Mouse (Mus musculus) forebrain, embryonic 16.5 days (tissue): ENCODE data around the gene Fat3. TPM values are rescaled to one million over a fixed set of nuclear protein-coding genes. Genes with fewer than 3 reads are reported as not detected.

Source experiments
- ATAC-seq: fragments of 200-750 bp; cut with Nextera tagmentation; 2 replicates; pipeline ENCODE4 v1.8.0; 2017; ENCODE audit warnings: mild to moderate bottlenecking, moderate library complexity
- H3K27ac ChIP-seq: fragments of 300-500 bp; sonication (generic); 2 replicates; pipeline ENCODE4 v1.5.1; 2014; ENCODE audit warnings: low read length, control low read depth
- H3K27me3 ChIP-seq: fragments of 300-500 bp; sonication (generic); replicated peaks from 2 replicates; pipeline ENCODE4 v1.6.1; 2014; ENCODE audit warnings: low read length; ENCODE audit not compliant: control insufficient read depth, insufficient read depth
- H3K36me3 ChIP-seq: fragments of 300-500 bp; sonication (generic); 2 replicates; pipeline ENCODE4 v1.6.1; 2014; ENCODE audit not compliant: control insufficient read depth, insufficient read depth
- H3K4me1 ChIP-seq: fragments of 300-500 bp; sonication (generic); replicated peaks from 2 replicates; pipeline ENCODE4 v1.6.1; 2014; ENCODE audit warnings: low read length; ENCODE audit not compliant: control insufficient read depth, insufficient read depth
- H3K4me2 ChIP-seq: fragments of 300-500 bp; sonication (generic); 2 replicates; pipeline ENCODE4 v1.6.1; 2014; ENCODE audit warnings: mild to moderate bottlenecking, low read length, control low read depth
- H3K4me3 ChIP-seq: fragments of 300-500 bp; sonication (generic); replicated peaks from 2 replicates; pipeline ENCODE4 v1.5.1; 2014; ENCODE audit warnings: mild to moderate bottlenecking, low read length, control low read depth
- H3K9ac ChIP-seq: fragments of 300-500 bp; sonication (generic); replicated peaks from 2 replicates; pipeline ENCODE4 v1.6.1; 2014; ENCODE audit warnings: low read depth, low read length, control low read depth
- H3K9me3 ChIP-seq: fragments of 300-500 bp; sonication (generic); 2 replicates; pipeline ENCODE4 v1.6.1; 2016; ENCODE audit warnings: low read length; ENCODE audit not compliant: control insufficient read depth
- WGBS: fragments of 180-500 bp; shearing (Covaris S2); extraction: QIAGEN DNeasy Blood & Tissue Kit; methylation state at CpG from one replicate; pipeline ENCODE4 v1.1.7; 2014; 5-methylcytosine and 5-hydroxymethylcytosine counted together
- polyA plus RNA-seq: library from polyadenylated mRNA; unstranded; fragments of >200 nt; fragmentation: Nextera tagmentation; extraction: Ambion mirVana; gene quantifications from 2 replicates; pipeline ENCODE4 v1.2.1, GENCODE M21; 2015

Gene Fat3
- polyA plus RNA-seq, 1 experiment from 2014 or later: 12.8 TPM

DNA sequence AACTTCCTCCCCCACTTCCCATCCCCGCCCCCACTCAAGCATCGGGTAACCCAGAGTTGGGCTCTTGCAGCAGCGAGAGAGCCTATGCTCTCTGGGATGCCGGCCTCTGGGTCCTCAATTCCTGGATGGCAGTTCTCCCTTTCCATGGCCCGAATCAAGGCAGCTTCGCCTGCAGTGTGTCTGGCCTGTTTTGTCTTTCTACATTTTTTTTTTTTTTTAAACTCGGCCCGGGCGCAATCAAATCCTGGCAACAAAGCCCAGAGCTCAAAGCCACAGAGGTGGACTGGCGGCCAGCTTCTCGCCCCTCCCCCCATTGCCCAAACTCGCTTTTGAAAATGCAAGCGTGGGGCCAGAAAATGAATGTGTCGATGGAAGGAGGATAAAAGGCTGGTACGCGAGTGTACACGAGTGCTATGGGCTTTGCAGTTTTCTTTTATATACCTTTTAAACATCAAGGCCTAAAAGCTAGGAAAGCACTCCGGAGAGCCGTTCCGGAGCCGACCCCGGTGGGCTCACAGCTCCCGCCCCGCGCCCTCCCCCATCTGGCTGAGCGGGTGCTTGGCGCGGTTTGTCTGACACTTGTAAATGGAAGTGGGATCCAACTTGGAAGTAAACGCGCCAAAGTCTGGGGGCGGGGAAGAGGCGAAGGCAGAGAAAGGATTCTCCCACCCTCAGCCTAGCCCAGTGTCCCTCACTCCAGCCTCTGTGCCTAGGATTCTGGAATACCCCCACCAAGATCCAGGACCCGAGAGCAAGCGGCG is 1.3 kb downstream of the Fat3 start:
- H3K27me3 ChIP-seq: 0 out of 2 replicates have a peak, but pooled peaks cover 2% of the 10 kb centered on the region
- no peaks in the 10 kb centered on the region for H3K36me3 ChIP-seq
- peaks cover 18% of the 10 kb centered on the region for H3K4me1 ChIP-seq
- peak overlapping the region; percentile 56 for H3K4me3 ChIP-seq
- ATAC-seq: peak; percentile 45
- H3K9me3 ChIP-seq: no peaks in the 10 kb centered on the region
- under 1% methylated on average over 35 of the region's 35 CpGs for WGBS
- peak overlapping the region; percentile 83 for H3K27ac ChIP-seq
- peak overlapping the region; percentile 85 for H3K4me2 ChIP-seq
- peak overlapping the region; percentile 70 for H3K9ac ChIP-seq

GRCm38 (mm10) chr9:16498876-16499275 is 2.2 kb downstream of the Fat3 start:
- Histone ChIP-seq H3K4me3 (peak overlapping the region; percentile 23), H3K27ac (peak overlapping the region; percentile 54), H3K4me1 (peaks cover 18% of the 10 kb centered on the region), H3K4me2 (peak overlapping the region; percentile 85), H3K36me3 (no peaks in the 10 kb centered on the region), H3K9me3 (no peaks in the 10 kb centered on the region), H3K9ac (peak overlapping the region; percentile 39), H3K27me3 (0 out of 2 replicates have a peak, but pooled peaks cover under 1% of the 10 kb centered on the region)
- ATAC-seq: no peak
- WGBS: 5% methylated on average over 4 of the region's 4 CpGs

- Histone ChIP-seq H3K27me3 (no peaks in the 10 kb centered on the region), H3K4me2 (no peak overlapping the region), H3K36me3 (no peaks in the 10 kb centered on the region), H3K9ac (no peak overlapping the region), H3K4me1 (peaks cover 12% of the 10 kb centered on the region), H3K9me3 (no peaks in the 10 kb centered on the region), H3K4me3 (no peak overlapping the region), H3K27ac (no peak overlapping the region)
- 98% methylated on average over 1 of the region's 1 CpGs for WGBS
- ATAC-seq: no peak
Measured at GRCm38 (mm10) chr9:16497361-16497760, 3.7 kb downstream of the Fat3 start.

- H3K36me3 ChIP-seq: no peaks in the 10 kb centered on the region
- H3K27me3 ChIP-seq: no peaks in the 10 kb centered on the region
- 66% methylated on average over 3 of the region's 3 CpGs for WGBS
- H3K9ac ChIP-seq: no peak overlapping the region
- H3K4me3 ChIP-seq: no peak overlapping the region
- no peak for ATAC-seq
- H3K4me2 ChIP-seq: no peak overlapping the region
- no peaks in the 10 kb centered on the region for H3K9me3 ChIP-seq
- H3K27ac ChIP-seq: no peak overlapping the region
- H3K4me1 ChIP-seq: peaks cover 12% of the 10 kb centered on the region
Measured at GRCm38 (mm10) chr9:16496331-16496730, 4.8 kb downstream of the Fat3 start.

GRCm38 (mm10) chr9:16489661-16490060 is 11.4 kb downstream of the Fat3 start:
- peak; percentile 51; the same call in 1 of the 2 replicates for ATAC-seq
- Histone ChIP-seq H3K4me2 (no peak overlapping the region), H3K9ac (no peak overlapping the region), H3K27ac (no peak overlapping the region), H3K27me3 (no peaks in the 10 kb centered on the region), H3K4me1 (peaks cover 15% of the 10 kb centered on the region), H3K36me3 (no peaks in the 10 kb centered on the region), H3K9me3 (no peaks in the 10 kb centered on the region), H3K4me3 (no peak overlapping the region)
- 3% methylated on average over 3 of the region's 3 CpGs for WGBS

DNA sequence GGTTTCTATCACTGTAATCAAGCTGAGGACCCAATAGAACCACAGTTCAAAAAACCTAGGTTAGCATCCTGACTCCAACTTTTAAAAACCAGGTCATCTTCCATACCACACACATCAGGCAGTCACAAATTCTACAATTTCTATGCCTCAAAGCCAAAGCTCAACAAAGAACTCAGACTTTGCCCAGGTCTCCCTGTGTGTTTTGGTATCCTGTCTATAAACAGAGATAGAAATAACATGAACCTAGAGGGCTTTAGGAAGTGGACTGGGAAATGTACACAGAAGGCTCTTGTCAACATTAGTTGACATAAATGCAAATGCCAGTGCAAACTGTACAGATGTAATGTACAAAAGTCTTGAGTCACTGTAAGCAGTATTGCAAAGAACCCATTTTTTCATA is 13.5 kb downstream of the Fat3 start:
- no peak for ATAC-seq
- Histone ChIP-seq H3K9me3 (no peaks in the 10 kb centered on the region), H3K9ac (no peak overlapping the region), H3K4me3 (no peak overlapping the region), H3K4me2 (no peak overlapping the region), H3K27ac (no peak overlapping the region), H3K36me3 (no peaks in the 10 kb centered on the region), H3K27me3 (no peaks in the 10 kb centered on the region), H3K4me1 (peaks cover 15% of the 10 kb centered on the region)

GRCm38 (mm10) chr9:16486229-16486628 is 14.9 kb downstream of the Fat3 start:
- H3K27ac ChIP-seq: no peak overlapping the region
- 96% methylated on average over 1 of the region's 1 CpGs for WGBS
- no peaks in the 10 kb centered on the region for H3K9me3 ChIP-seq
- no peak for ATAC-seq
- H3K36me3 ChIP-seq: no peaks in the 10 kb centered on the region
- H3K9ac ChIP-seq: no peak overlapping the region
- no peak overlapping the region for H3K4me3 ChIP-seq
- no peak overlapping the region for H3K4me2 ChIP-seq
- H3K27me3 ChIP-seq: no peaks in the 10 kb centered on the region
- peaks cover 15% of the 10 kb centered on the region for H3K4me1 ChIP-seq

GRCm38 (mm10) chr9:16485173-16485572 is 15.9 kb downstream of the Fat3 start:
- H3K9me3 ChIP-seq: no peaks in the 10 kb centered on the region
- 7% methylated on average over 4 of the region's 4 CpGs for WGBS
- no peaks in the 10 kb centered on the region for H3K36me3 ChIP-seq
- ATAC-seq: peak; percentile 74
- H3K4me1 ChIP-seq: peaks cover 15% of the 10 kb centered on the region
- H3K4me2 ChIP-seq: no peak overlapping the region
- no peak overlapping the region for H3K9ac ChIP-seq
- H3K4me3 ChIP-seq: no peak overlapping the region
- H3K27me3 ChIP-seq: no peaks in the 10 kb centered on the region
- H3K27ac ChIP-seq: no peak overlapping the region

GRCm38 (mm10) chr9:16484765-16485164 is 16.3 kb downstream of the Fat3 start:
- H3K9ac ChIP-seq: no peak overlapping the region
- no peaks in the 10 kb centered on the region for H3K27me3 ChIP-seq
- ATAC-seq: peak; percentile 90
- peaks cover 13% of the 10 kb centered on the region for H3K4me1 ChIP-seq
- no peaks in the 10 kb centered on the region for H3K36me3 ChIP-seq
- WGBS: 2% methylated on average over 2 of the region's 2 CpGs
- no peak overlapping the region for H3K4me2 ChIP-seq
- H3K9me3 ChIP-seq: no peaks in the 10 kb centered on the region
- no peak overlapping the region for H3K4me3 ChIP-seq
- no peak overlapping the region for H3K27ac ChIP-seq
